Mouse (Mus musculus) lung, embryonic 14.5 days (tissue): ENCODE data around the gene Abhd12. TPM values are rescaled to one million over a fixed set of nuclear protein-coding genes. Genes with fewer than 3 reads are reported as not detected.

Experiments
- ATAC-seq: fragments of 200-750 bp; cut with Nextera tagmentation; 2 replicates; pipeline ENCODE4 v1.8.0; 2017; ENCODE audit warnings: mild to moderate bottlenecking, moderate TSS enrichment, moderate library complexity; ENCODE audit not compliant: insufficient read depth
- DNase-seq: peaks from one replicate; pipeline ENCODE4 v3.0.0-alpha.2; 2015
- H3K27ac ChIP-seq: fragments of 300-500 bp; sonication (generic); 2 replicates; pipeline ENCODE4 v1.5.1; 2014; ENCODE audit warnings: low read depth, mild to moderate bottlenecking, moderate library complexity
- H3K27me3 ChIP-seq: fragments of 300-500 bp; sonication (generic); 2 replicates; pipeline ENCODE4 v1.6.1; 2014; ENCODE audit warnings: low read length, control low read depth; ENCODE audit not compliant: insufficient read depth
- H3K36me3 ChIP-seq: fragments of 300-500 bp; sonication (generic); 2 replicates; pipeline ENCODE4 v1.6.1; 2014; ENCODE audit warnings: control low read depth; ENCODE audit not compliant: insufficient read depth
- H3K4me1 ChIP-seq: fragments of 300-500 bp; sonication (generic); 2 replicates; pipeline ENCODE4 v1.6.1; 2014; ENCODE audit warnings: antibody characterized with exemption, control low read depth; ENCODE audit not compliant: insufficient read depth
- H3K4me2 ChIP-seq: fragments of 300-500 bp; sonication (generic); 2 replicates; pipeline ENCODE4 v1.6.1; 2014; ENCODE audit warnings: mild to moderate bottlenecking
- H3K4me3 ChIP-seq: fragments of 300-500 bp; sonication (generic); 2 replicates; pipeline ENCODE4 v1.5.1; 2014; ENCODE audit warnings: low read depth, low read length
- H3K9ac ChIP-seq: fragments of 300-500 bp; sonication (generic); 2 replicates; pipeline ENCODE4 v1.6.1; 2014
- H3K9me3 ChIP-seq: fragments of 300-500 bp; sonication (generic); 2 replicates; pipeline ENCODE4 v1.6.1; 2016; ENCODE audit warnings: low read depth, low read length, control low read depth
- CTCF ChIP-seq: IDR thresholded peaks from 2 replicates; pipeline ENCODE4 v1.5.1; 2016; ENCODE audit warnings: antibody characterized with exemption, low read depth
- WGBS: fragments of 180-500 bp; shearing (Covaris S2); extraction: QIAGEN DNeasy Blood & Tissue Kit; methylation state at CpG from one replicate; pipeline ENCODE4 v1.1.7; 2014; 5-methylcytosine and 5-hydroxymethylcytosine counted together
- polyA plus RNA-seq: library from polyadenylated mRNA; unstranded; fragments of >200 nt; fragmentation: Nextera tagmentation; extraction: Ambion mirVana; gene quantifications from 2 replicates; pipeline ENCODE4 v1.2.1, GENCODE M21; 2014

The Abhd12 gene
- polyA plus RNA-seq, 1 experiment from 2014 or later, result 67.2 TPM

GRCm38 (mm10) chr2:150944017-150944416 is 39.5 kb upstream of the Abhd12 start:
- Histone ChIP-seq H3K4me2 (no peak overlapping the region), H3K27ac (no peak overlapping the region), H3K9ac (no peak overlapping the region), H3K27me3 (no peaks in the 10 kb centered on the region), H3K4me3 (no peak overlapping the region), H3K36me3 (peaks cover 42% of the 10 kb centered on the region), H3K4me1 (no peaks in the 10 kb centered on the region), H3K9me3 (no peaks in the 10 kb centered on the region)
- no peak for TF ChIP-seq CTCF
- no peak for DNase-seq
- no peak for ATAC-seq
- 87% methylated on average over 5 of the region's 5 CpGs for WGBS

DNA sequence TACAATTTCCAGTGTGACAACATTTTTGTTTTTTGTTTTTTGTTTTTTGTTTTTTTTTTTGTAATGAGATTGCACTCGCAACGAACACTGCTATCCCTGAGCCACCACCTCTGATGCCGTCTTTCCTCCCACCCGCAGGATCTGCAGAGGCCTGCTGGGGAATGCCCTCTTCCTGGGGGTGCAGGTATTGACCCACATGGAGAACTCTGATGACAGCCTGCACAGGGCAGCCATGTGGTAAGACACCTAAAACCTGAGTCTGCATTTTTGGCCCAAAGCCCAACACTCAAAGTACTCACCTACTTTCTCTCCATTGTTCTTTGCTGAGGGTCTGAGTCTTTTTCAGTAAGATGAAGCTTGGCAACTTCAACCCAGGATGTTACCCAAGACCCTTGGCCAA is 30.1 kb upstream of the Abhd12 start:
- TF ChIP-seq CTCF, result no peak
- Histone ChIP-seq H3K27ac (no peak overlapping the region), H3K4me2 (no peak overlapping the region), H3K4me3 (no peak overlapping the region), H3K36me3 (peaks cover 54% of the 10 kb centered on the region), H3K9ac (no peak overlapping the region), H3K9me3 (no peaks in the 10 kb centered on the region), H3K27me3 (no peaks in the 10 kb centered on the region), H3K4me1 (no peaks in the 10 kb centered on the region)
- ATAC-seq, result no peak
- no peak for DNase-seq
- WGBS, result 90% methylated on average over 4 of the region's 4 CpGs

GRCm38 (mm10) chr2:150933482-150933881 is 28.9 kb upstream of the Abhd12 start:
- 78% methylated on average over 19 of the region's 19 CpGs for WGBS
- H3K9ac ChIP-seq, result no peak overlapping the region
- ATAC-seq (no peak), DNase-seq (no peak)
- no peaks in the 10 kb centered on the region for H3K27me3 ChIP-seq
- H3K4me3 ChIP-seq, result no peak overlapping the region
- H3K9me3 ChIP-seq, result no peaks in the 10 kb centered on the region
- H3K27ac ChIP-seq, result no peak overlapping the region
- no peaks in the 10 kb centered on the region for H3K4me1 ChIP-seq
- no peak for TF ChIP-seq CTCF
- H3K36me3 ChIP-seq, result peaks cover 61% of the 10 kb centered on the region
- H3K4me2 ChIP-seq, result no peak overlapping the region

- Histone ChIP-seq H3K27me3 (no peaks in the 10 kb centered on the region), H3K9ac (no peak overlapping the region), H3K9me3 (no peaks in the 10 kb centered on the region), H3K36me3 (peaks cover 56% of the 10 kb centered on the region), H3K27ac (no peak overlapping the region), H3K4me2 (no peak overlapping the region), H3K4me1 (no peaks in the 10 kb centered on the region), H3K4me3 (no peak overlapping the region)
- ATAC-seq (no peak), DNase-seq (no peak)
- 75% methylated on average over 3 of the region's 3 CpGs for WGBS
- no peak for TF ChIP-seq CTCF
Observed at GRCm38 (mm10) chr2:150930806-150931205, 26.3 kb upstream of the Abhd12 start.

DNA sequence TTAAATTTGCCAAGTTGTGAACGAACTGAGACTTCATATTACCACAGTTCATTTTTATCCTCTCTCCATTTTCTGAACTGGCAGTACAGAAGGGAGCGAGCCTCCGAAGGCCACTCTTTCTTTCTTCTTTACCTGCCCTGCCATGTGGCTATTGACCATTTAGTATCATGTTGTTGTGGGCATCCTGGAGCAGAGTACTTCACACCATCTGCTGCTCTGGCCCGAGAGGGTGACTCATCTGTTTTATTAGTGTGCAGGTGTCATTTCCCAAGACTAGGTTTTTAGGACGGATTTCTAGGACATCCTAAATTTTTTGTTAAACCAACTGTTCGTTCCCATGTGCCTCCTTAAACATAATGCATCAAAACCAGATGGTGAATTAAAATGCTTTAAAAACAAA is 24.6 kb upstream of the Abhd12 start:
- Histone ChIP-seq H3K4me2 (no peak overlapping the region), H3K4me3 (no peak overlapping the region), H3K27me3 (no peaks in the 10 kb centered on the region), H3K4me1 (no peaks in the 10 kb centered on the region), H3K9ac (no peak overlapping the region), H3K27ac (no peak overlapping the region), H3K9me3 (no peaks in the 10 kb centered on the region), H3K36me3 (peaks cover 47% of the 10 kb centered on the region)
- DNase-seq, result no peak
- no peak for ATAC-seq
- no peak for TF ChIP-seq CTCF
- 84% methylated on average over 6 of the region's 6 CpGs for WGBS

DNA sequence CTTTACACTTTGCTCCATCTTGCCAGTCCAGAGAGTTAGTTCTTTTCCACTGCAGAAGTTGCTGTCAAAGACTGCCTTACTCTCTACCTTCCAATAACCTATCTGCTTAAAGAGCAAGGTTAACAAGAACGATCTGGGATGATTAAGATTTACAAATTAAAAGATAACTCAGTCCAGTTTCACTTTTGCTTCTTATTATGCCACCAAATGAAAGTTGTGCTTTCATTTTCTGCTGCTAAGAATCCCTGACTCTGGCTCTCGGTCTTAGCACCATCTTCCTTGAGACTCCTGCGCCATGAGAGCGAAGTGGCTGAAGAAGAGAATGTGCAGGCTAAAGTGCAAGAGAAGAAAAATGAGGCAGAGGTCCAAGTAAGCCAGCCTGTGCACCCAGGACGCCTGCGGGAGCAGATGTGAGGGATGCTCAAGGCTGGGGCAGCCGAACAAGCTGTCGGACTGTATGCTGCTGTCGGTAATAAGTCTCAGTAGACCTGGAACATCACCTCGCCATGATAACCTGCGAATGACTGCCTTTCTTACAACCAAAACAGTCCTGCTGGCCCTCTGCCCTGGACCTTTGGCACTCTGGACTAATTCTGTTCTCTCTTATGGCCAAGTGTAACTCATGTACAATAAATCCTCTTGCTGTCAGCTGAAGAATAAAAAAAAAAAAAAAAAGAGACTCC is 22.6 kb upstream of the Abhd12 start:
- Histone ChIP-seq H3K9ac (no peak overlapping the region), H3K36me3 (peaks cover 45% of the 10 kb centered on the region), H3K4me1 (no peaks in the 10 kb centered on the region), H3K9me3 (no peaks in the 10 kb centered on the region), H3K27ac (no peak overlapping the region), H3K4me2 (no peak overlapping the region), H3K27me3 (no peaks in the 10 kb centered on the region), H3K4me3 (no peak overlapping the region)
- 93% methylated on average over 11 of the region's 11 CpGs for WGBS
- no peak for TF ChIP-seq CTCF
- DNase-seq, result no peak
- no peak for ATAC-seq

- Histone ChIP-seq H3K9ac (no peak overlapping the region), H3K4me2 (no peak overlapping the region), H3K36me3 (peaks cover 27% of the 10 kb centered on the region), H3K27ac (no peak overlapping the region), H3K4me1 (no peaks in the 10 kb centered on the region), H3K27me3 (no peaks in the 10 kb centered on the region), H3K9me3 (no peaks in the 10 kb centered on the region), H3K4me3 (no peak overlapping the region)
- DNase-seq, result no peak
- no peak for ATAC-seq
- WGBS, result 86% methylated on average over 7 of the region's 7 CpGs
- TF ChIP-seq CTCF, result no peak
Observed at GRCm38 (mm10) chr2:150923505-150923904, 19.0 kb upstream of the Abhd12 start.
